Mouse (Mus musculus) olfactory bulb, adult 2 months (tissue): Measurements from ENCODE around the gene 4933427D14Rik.
A peak's percentile ranks its signal among the peaks of the same experiment; 100 is the strongest.

Experiments
- CTCF ChIP-seq: fragments of 200-500 bp; IDR thresholded peaks from 2 replicates; pipeline ENCODE4 v1.5.1; 2012; ENCODE audit warnings: low read depth, mild to moderate bottlenecking, low read length, moderate library complexity; ENCODE audit not compliant: insufficient read depth
- POLR2A ChIP-seq: fragments of 200-500 bp; IDR thresholded peaks from 2 replicates; pipeline ENCODE4 v1.6.1; 2012; ENCODE audit warnings: mild to moderate bottlenecking, low read depth, low read length, moderate library complexity; ENCODE audit not compliant: insufficient read depth

DNA sequence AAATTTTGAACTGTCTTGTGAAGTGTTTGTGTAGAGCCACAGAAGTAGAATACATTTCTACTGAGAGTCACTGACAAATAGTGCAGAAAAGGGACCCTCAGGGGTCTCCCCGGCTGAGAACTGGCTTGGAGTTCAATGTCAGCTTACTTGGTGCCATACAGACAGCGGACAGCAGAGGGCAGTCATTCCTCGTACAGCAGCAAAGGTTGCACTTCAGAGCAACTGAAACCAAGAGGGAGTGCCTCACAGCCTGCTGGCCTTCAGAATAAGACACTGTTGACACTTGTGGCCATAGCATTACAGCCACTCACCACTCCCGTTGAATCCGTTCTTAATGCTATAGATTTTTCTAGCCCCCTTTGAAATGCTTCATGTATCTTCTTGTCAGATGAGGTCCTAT lies 17.6 kb upstream of the 4933427D14Rik start:
- TF ChIP-seq CTCF = peak; percentile 74
- TF ChIP-seq POLR2A = no peak
